Mouse (Mus musculus) embryonic facial prominence, embryonic 10.5 days (tissue): ENCODE results near the gene Galnt18. TPM values are rescaled to one million over a fixed set of nuclear protein-coding genes. Genes with fewer than 3 reads are reported as not detected.

ENCODE experiments used
- DNase-seq: peaks from one replicate; pipeline ENCODE4 v3.0.0-alpha.2; 2017; ENCODE audit warnings: low spot score
- H3K27ac ChIP-seq: fragments of 300-500 bp; sonication (generic); replicated peaks from 2 replicates; pipeline ENCODE4 v1.5.1; 2016; ENCODE audit warnings: mild to moderate bottlenecking
- H3K27me3 ChIP-seq: fragments of 300-500 bp; sonication (generic); replicated peaks from 2 replicates; pipeline ENCODE4 v1.6.1; 2016; ENCODE audit warnings: low read depth, mild to moderate bottlenecking; ENCODE audit not compliant: poor library complexity, severe bottlenecking
- H3K36me3 ChIP-seq: fragments of 300-500 bp; sonication (generic); replicated peaks from 2 replicates; pipeline ENCODE4 v1.6.1; 2016; ENCODE audit warnings: mild to moderate bottlenecking, moderate library complexity
- H3K4me1 ChIP-seq: fragments of 300-500 bp; sonication (generic); 2 replicates; pipeline ENCODE4 v1.6.1; 2016
- H3K4me3 ChIP-seq: fragments of 300-500 bp; sonication (generic); 2 replicates; pipeline ENCODE4 v1.5.1; 2016; ENCODE audit warnings: mild to moderate bottlenecking, moderate library complexity
- H3K9me3 ChIP-seq: fragments of 300-500 bp; sonication (generic); 2 replicates; pipeline ENCODE4 v1.6.1; 2016; ENCODE audit warnings: mild to moderate bottlenecking
- WGBS: fragments of 180-500 bp; shearing (Covaris S2); methylation state at CpG from one replicate; pipeline ENCODE4 v1.1.7; 2016; 5-methylcytosine and 5-hydroxymethylcytosine counted together
- polyA plus RNA-seq: library from polyadenylated mRNA; unstranded; fragments of >200 nt; fragmentation: Nextera tagmentation; extraction: Ambion mirVana; gene quantifications from 2 replicates; pipeline ENCODE4 v1.2.1, GENCODE M21; 2016

Galnt18 gene
- 8.8 and 9.9 TPM in 2 replicates for polyA plus RNA-seq

DNA sequence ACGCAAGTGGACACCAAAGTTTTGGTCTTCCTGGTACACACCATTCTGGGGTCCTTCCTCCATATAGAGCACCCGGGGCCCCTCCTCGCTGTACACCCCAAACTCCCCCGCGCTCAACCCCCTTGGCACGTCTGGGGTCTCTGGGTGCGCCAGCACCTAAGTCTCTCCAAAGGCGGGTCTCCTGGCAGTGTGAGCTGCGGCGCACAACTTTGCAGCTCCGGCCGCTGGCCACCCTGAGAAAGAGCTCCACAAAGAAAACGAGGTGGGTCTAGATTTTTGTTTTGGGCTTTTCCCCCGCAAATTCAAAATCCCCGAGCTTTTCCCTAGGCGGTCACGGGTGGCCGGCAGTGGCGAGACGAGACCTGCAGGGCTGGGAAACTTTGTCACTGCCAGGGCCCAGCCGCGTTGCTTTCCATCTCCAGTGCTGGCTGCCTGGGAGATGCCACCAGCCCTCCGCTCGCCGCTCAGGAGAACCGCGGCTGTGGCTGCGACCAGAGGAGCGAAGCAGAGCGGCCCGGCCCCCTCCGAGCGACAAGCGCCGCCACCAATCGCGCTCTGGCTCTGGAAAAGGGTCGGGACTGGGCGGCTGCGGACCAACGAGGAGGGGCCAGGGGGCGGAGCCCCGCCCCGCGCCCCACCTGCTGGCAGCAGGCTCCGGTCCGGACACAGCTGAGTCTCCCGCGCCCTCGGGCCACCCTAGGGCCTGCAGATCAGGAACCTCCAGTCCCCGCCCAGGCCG lies at the start of gene Galnt18:
Gene Galnt18 (minus strand): TSS at position 474 of the 739 bp plus-strand sequence.
- Histone ChIP-seq H3K36me3 (no peaks in the 10 kb centered on the region), H3K27me3 (peaks cover 48% of the 10 kb centered on the region), H3K4me3 (peak within 1 kb of the TSS; percentile 66), H3K4me1 (peaks cover 16% of the 10 kb centered on the region), H3K27ac (peak within 1 kb of the TSS; percentile 72), H3K9me3 (no peaks in the 10 kb centered on the region)
- DNase-seq = peak; percentile 95
- WGBS = 1% methylated on average over 52 of the region's 52 CpGs

DNA sequence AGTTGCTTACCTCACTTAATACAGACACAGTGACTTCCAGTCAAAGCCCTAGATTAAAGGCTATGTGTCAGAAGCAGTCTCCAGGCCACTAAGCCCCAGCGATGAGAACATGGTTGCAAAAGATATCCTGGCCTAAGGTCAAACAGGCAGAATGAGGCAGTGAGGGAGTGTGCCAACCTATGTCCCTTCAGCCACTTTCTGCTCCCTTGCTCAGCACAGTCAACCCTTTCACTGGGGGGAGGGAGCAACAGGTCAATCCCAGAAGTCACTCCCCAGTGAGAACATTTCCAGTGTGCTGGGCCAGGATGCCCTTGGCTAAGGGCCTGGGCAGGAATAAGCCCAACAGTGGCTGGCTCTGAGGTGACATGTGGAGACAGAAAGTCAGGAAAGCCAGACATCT lies 47.6 kb upstream of the Galnt18 start:
- no peaks in the 10 kb centered on the region for H3K9me3 ChIP-seq
- H3K36me3 ChIP-seq = no peaks in the 10 kb centered on the region
- H3K4me1 ChIP-seq = no peaks in the 10 kb centered on the region
- no peak for DNase-seq
- H3K4me3 ChIP-seq = no peak overlapping the region
- WGBS = 89% methylated on average over 1 of the region's 1 CpGs
- H3K27me3 ChIP-seq = no peaks in the 10 kb centered on the region
- no peak overlapping the region for H3K27ac ChIP-seq

- WGBS = 79% methylated on average over 1 of the region's 1 CpGs
- Histone ChIP-seq H3K9me3 (no peaks in the 10 kb centered on the region), H3K27me3 (no peaks in the 10 kb centered on the region), H3K4me3 (no peak overlapping the region), H3K4me1 (no peaks in the 10 kb centered on the region), H3K36me3 (no peaks in the 10 kb centered on the region), H3K27ac (no peak overlapping the region; the same call in 1 of the 2 replicates)
- DNase-seq = no peak
These were observed 33.3 kb upstream of the Galnt18 start for GRCm38 (mm10) chr7:111813093-111813492.

GRCm38 (mm10) chr7:111811036-111811435 lies 31.3 kb upstream of the Galnt18 start:
- no peak for DNase-seq
- H3K27me3 ChIP-seq = no peaks in the 10 kb centered on the region
- H3K27ac ChIP-seq = no peak overlapping the region
- H3K9me3 ChIP-seq = no peaks in the 10 kb centered on the region
- no peak overlapping the region for H3K4me3 ChIP-seq
- 66% methylated on average over 2 of the region's 2 CpGs for WGBS
- H3K36me3 ChIP-seq = no peaks in the 10 kb centered on the region
- H3K4me1 ChIP-seq = no peaks in the 10 kb centered on the region

DNA sequence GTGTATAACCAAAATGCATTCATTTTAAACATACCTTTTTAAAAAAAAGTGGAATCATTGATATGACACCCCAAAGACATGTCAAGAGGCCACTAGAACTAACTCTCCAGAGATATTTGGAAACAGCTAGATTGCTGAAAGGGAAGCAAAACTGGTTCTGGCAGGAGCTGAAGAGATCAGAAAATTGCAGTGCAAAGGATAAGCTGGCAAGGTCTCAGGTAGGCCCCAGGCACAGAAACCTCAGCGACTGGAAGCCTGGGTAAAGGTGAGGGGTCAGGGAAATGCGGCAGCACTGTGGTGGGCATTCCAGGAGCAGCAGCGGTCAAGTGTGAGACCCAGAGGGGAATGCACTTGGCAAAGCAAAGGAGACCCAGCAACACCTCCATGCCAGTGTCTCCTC lies 30.0 kb upstream of the Galnt18 start:
- Histone ChIP-seq H3K4me1 (no peaks in the 10 kb centered on the region), H3K36me3 (no peaks in the 10 kb centered on the region), H3K9me3 (no peaks in the 10 kb centered on the region), H3K4me3 (no peak overlapping the region), H3K27me3 (no peaks in the 10 kb centered on the region), H3K27ac (no peak overlapping the region)
- 63% methylated on average over 3 of the region's 3 CpGs for WGBS
- no peak for DNase-seq

DNA sequence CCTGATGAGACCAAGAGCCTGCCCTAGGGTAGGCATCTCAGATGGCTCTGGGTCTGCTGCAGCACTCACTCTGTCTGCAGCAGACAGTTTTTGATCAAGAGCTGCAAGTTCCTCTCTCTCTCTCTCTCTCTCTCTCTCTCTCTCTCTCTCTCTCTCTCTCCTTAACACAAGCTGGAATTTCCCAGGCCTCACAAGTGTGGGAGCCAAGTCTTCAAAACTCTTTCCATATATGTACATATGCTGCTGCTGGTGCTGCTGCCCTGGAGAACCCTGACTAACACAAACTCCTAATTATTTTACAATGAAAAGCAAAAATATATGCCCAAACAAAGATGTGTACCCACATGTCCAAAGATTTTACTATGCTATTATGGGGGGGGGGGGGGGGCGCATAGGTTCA lies 26.3 kb upstream of the Galnt18 start:
- Histone ChIP-seq H3K36me3 (no peaks in the 10 kb centered on the region), H3K4me1 (no peaks in the 10 kb centered on the region; the same call in 1 of the 2 replicates), H3K27me3 (no peaks in the 10 kb centered on the region), H3K9me3 (no peaks in the 10 kb centered on the region), H3K27ac (no peak overlapping the region), H3K4me3 (no peak overlapping the region)
- DNase-seq = no peak
- WGBS = 96% methylated on average over 1 of the region's 1 CpGs

- H3K27ac ChIP-seq = no peak overlapping the region
- no peaks in the 10 kb centered on the region for H3K36me3 ChIP-seq
- no peaks in the 10 kb centered on the region for H3K9me3 ChIP-seq
- H3K27me3 ChIP-seq = no peaks in the 10 kb centered on the region
- no peaks in the 10 kb centered on the region; the same call in 1 of the 2 replicates for H3K4me1 ChIP-seq
- DNase-seq = no peak
- 86% methylated on average over 4 of the region's 4 CpGs for WGBS
- H3K4me3 ChIP-seq = no peak overlapping the region
These were observed 24.9 kb upstream of the Galnt18 start for GRCm38 (mm10) chr7:111804646-111805045.

- Histone ChIP-seq H3K27ac (no peak overlapping the region), H3K9me3 (no peaks in the 10 kb centered on the region), H3K36me3 (no peaks in the 10 kb centered on the region), H3K4me3 (no peak overlapping the region), H3K27me3 (no peaks in the 10 kb centered on the region), H3K4me1 (no peaks in the 10 kb centered on the region; the same call in 1 of the 2 replicates)
- 78% methylated on average over 5 of the region's 5 CpGs for WGBS
- DNase-seq = no peak
These were observed 21.0 kb upstream of the Galnt18 start for GRCm38 (mm10) chr7:111800785-111801184.

- DNase-seq = no peak
- H3K9me3 ChIP-seq = no peaks in the 10 kb centered on the region
- WGBS = 86% methylated on average over 5 of the region's 5 CpGs
These were observed 20.3 kb upstream of the Galnt18 start for GRCm38 (mm10) chr7:111800120-111800519.

DNA sequence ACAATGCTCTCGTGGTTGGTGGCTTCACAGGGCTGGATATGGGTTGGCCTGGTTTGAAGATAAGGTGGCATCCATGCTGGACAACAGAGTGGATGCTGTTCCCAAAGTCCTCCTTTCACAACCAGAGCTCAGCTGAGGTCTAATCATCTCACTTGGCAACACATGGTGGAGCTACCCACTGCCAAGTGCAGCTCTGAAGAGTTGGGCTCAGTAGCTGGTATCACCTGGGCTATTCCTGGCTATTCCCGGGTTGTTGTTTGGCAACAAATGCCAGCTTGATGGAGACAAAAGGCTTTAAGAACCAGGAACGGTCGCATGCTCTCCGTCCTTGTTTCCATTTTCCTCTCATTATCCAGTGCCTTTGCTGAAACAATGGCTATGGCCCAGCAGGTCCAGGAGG lies 19.2 kb upstream of the Galnt18 start:
- WGBS = 84% methylated on average over 5 of the region's 5 CpGs
- H3K36me3 ChIP-seq = no peaks in the 10 kb centered on the region
- no peaks in the 10 kb centered on the region; the same call in 1 of the 2 replicates for H3K4me1 ChIP-seq
- no peaks in the 10 kb centered on the region for H3K9me3 ChIP-seq
- no peak for DNase-seq
- no peak overlapping the region for H3K4me3 ChIP-seq
- no peak overlapping the region for H3K27ac ChIP-seq
- no peaks in the 10 kb centered on the region for H3K27me3 ChIP-seq

More at GRCm38 (mm10) chr7:111800120-111800519, 20.3 kb upstream of the Galnt18 start:
- Histone ChIP-seq H3K4me3 (no peak overlapping the region), H3K4me1 (no peaks in the 10 kb centered on the region; the same call in 1 of the 2 replicates), H3K36me3 (no peaks in the 10 kb centered on the region), H3K27me3 (no peaks in the 10 kb centered on the region), H3K27ac (no peak overlapping the region)

GRCm38 (mm10) chr7:111797337-111798010 lies 17.7 kb upstream of the Galnt18 start:
- no peak for DNase-seq
- H3K4me3 ChIP-seq = no peak overlapping the region
- H3K4me1 ChIP-seq = no peaks in the 10 kb centered on the region; the same call in 1 of the 2 replicates
- H3K27ac ChIP-seq = no peak overlapping the region
- WGBS = 87% methylated on average over 13 of the region's 13 CpGs
- no peaks in the 10 kb centered on the region for H3K27me3 ChIP-seq
- H3K9me3 ChIP-seq = no peaks in the 10 kb centered on the region
- no peaks in the 10 kb centered on the region for H3K36me3 ChIP-seq

DNA sequence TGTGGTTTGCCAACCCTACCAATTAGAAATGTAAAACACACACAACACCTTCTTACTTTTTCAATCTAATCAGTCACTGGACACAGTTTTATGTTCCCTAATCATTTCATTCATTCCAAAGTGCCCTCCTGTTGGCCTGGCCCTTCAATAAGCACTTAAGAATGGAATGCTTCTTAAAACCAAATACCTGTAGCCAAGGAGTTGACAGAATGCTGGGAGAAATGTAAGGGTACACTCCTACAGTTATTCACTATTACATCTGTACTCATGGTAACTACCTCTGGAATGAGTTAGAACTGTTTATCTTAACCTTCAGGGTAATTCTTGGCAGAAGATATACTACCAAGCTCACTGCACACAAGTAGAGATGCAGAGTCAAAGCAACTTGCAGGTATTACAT lies 15.3 kb upstream of the Galnt18 start:
- peaks cover 10% of the 10 kb centered on the region for H3K4me1 ChIP-seq

DNA sequence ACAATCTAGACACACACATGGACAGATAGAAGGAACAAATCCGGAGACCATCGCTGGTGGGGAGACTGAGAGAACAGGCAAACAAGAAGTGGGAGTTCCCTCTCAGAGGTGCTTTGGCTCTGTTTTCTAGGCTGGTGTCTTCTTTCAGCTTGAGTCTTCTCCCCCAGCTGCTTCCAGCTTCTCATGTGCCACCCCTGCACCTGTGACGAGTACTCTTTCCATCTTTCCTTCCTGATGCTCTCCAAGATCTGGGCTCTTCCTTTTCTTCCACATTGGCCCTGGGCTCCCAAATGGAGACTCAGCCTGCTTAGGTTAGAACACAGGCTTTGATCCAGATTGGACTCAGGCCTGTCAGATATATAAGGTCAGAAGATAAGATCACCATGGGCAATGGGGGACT lies 12.4 kb upstream of the Galnt18 start:
- Histone ChIP-seq H3K9me3 (no peaks in the 10 kb centered on the region), H3K4me1 (peaks cover 14% of the 10 kb centered on the region), H3K27ac (no peak overlapping the region), H3K27me3 (no peaks in the 10 kb centered on the region), H3K4me3 (no peak overlapping the region), H3K36me3 (no peaks in the 10 kb centered on the region)
- 93% methylated on average over 3 of the region's 3 CpGs for WGBS
- DNase-seq = no peak

More for the DNA sequence above, 15.3 kb upstream of the Galnt18 start:
- DNase-seq = no peak
- Histone ChIP-seq H3K4me3 (no peak overlapping the region), H3K27me3 (no peaks in the 10 kb centered on the region), H3K27ac (no peak overlapping the region), H3K9me3 (no peaks in the 10 kb centered on the region), H3K36me3 (no peaks in the 10 kb centered on the region)
